Mouse (Mus musculus) stomach, embryonic 16.5 days (tissue): ENCODE data around the gene Ptprd. TPM values are rescaled to one million over a fixed set of nuclear protein-coding genes. Genes with fewer than 3 reads are reported as not detected.

Experiments used
- ATAC-seq: fragments of 200-750 bp; cut with Nextera tagmentation; 2 replicates; pipeline ENCODE4 v1.8.0; 2017; ENCODE audit warnings: moderate number of reproducible peaks, moderate TSS enrichment; ENCODE audit not compliant: insufficient read depth, low FRiP score
- H3K27ac ChIP-seq: fragments of 300-500 bp; sonication (generic); 2 replicates; pipeline ENCODE4 v1.5.1; 2014; ENCODE audit warnings: low read length
- H3K27me3 ChIP-seq: fragments of 300-500 bp; sonication (generic); 2 replicates; pipeline ENCODE4 v1.6.1; 2014; ENCODE audit warnings: low read length, control low read depth, mixed read lengths; ENCODE audit not compliant: control insufficient read depth, insufficient read depth
- H3K36me3 ChIP-seq: fragments of 300-500 bp; sonication (generic); 2 replicates; pipeline ENCODE4 v1.6.1; 2014; ENCODE audit warnings: low read length; ENCODE audit not compliant: control insufficient read depth, insufficient read depth
- H3K4me1 ChIP-seq: fragments of 300-500 bp; sonication (generic); 2 replicates; pipeline ENCODE4 v1.6.1; 2014; ENCODE audit warnings: low read length, control low read depth, mixed read lengths; ENCODE audit not compliant: control insufficient read depth, insufficient read depth
- H3K4me2 ChIP-seq: fragments of 300-500 bp; sonication (generic); 2 replicates; pipeline ENCODE4 v1.6.1; 2014; ENCODE audit warnings: low read depth, low read length, mixed read lengths
- H3K4me3 ChIP-seq: fragments of 300-500 bp; sonication (generic); replicated peaks from 2 replicates; pipeline ENCODE4 v1.5.1; 2014; ENCODE audit warnings: mild to moderate bottlenecking, low read length
- H3K9ac ChIP-seq: fragments of 300-500 bp; sonication (generic); 2 replicates; pipeline ENCODE4 v1.6.1; 2014; ENCODE audit warnings: low read length
- H3K9me3 ChIP-seq: fragments of 300-500 bp; sonication (generic); replicated peaks from 2 replicates; pipeline ENCODE4 v1.6.1; 2016; ENCODE audit warnings: low read length, control low read depth; ENCODE audit not compliant: control insufficient read depth
- WGBS: fragments of 180-500 bp; shearing (Covaris S2); extraction: QIAGEN DNeasy Blood & Tissue Kit; methylation state at CpG from one replicate; pipeline ENCODE4 v1.1.7; 2014; 5-methylcytosine and 5-hydroxymethylcytosine counted together
- polyA plus RNA-seq: library from polyadenylated mRNA; unstranded; fragments of >200 nt; fragmentation: Nextera tagmentation; extraction: Ambion mirVana; gene quantifications from 2 replicates; pipeline ENCODE4 v1.2.1, GENCODE M21; 2015

Ptprd gene
- polyA plus RNA-seq, 1 experiment from 2014 or later, result 11.0 TPM

- H3K27ac ChIP-seq, result no peak overlapping the region
- 49% methylated on average over 4 of the region's 4 CpGs for WGBS
- no peaks in the 10 kb centered on the region for H3K36me3 ChIP-seq
- no peaks in the 10 kb centered on the region for H3K9me3 ChIP-seq
- H3K4me3 ChIP-seq, result no peak overlapping the region
- H3K27me3 ChIP-seq, result no peaks in the 10 kb centered on the region
- no peak overlapping the region for H3K9ac ChIP-seq
- no peaks in the 10 kb centered on the region for H3K4me1 ChIP-seq
- no peak overlapping the region for H3K4me2 ChIP-seq
- no peak for ATAC-seq
Observed at GRCm38 (mm10) chr4:77555841-77556240, 655.9 kb downstream of the Ptprd start.

- H3K27me3 ChIP-seq, result no peaks in the 10 kb centered on the region
- no peak overlapping the region for H3K4me2 ChIP-seq
- 42% methylated on average over 4 of the region's 4 CpGs for WGBS
- no peak for ATAC-seq
- no peak overlapping the region for H3K4me3 ChIP-seq
- H3K9ac ChIP-seq, result no peak overlapping the region
- no peaks in the 10 kb centered on the region for H3K9me3 ChIP-seq
- no peak overlapping the region for H3K27ac ChIP-seq
- no peaks in the 10 kb centered on the region for H3K36me3 ChIP-seq
- H3K4me1 ChIP-seq, result no peaks in the 10 kb centered on the region
Observed at GRCm38 (mm10) chr4:77537843-77538242, 673.9 kb downstream of the Ptprd start.

GRCm38 (mm10) chr4:77537336-77537735 is 674.4 kb downstream of the Ptprd start:
- 62% methylated on average over 5 of the region's 5 CpGs for WGBS
- Histone ChIP-seq H3K36me3 (no peaks in the 10 kb centered on the region), H3K9me3 (no peaks in the 10 kb centered on the region), H3K4me2 (no peak overlapping the region), H3K4me1 (no peaks in the 10 kb centered on the region), H3K4me3 (no peak overlapping the region), H3K27ac (no peak overlapping the region), H3K9ac (no peak overlapping the region), H3K27me3 (no peaks in the 10 kb centered on the region)
- no peak for ATAC-seq

GRCm38 (mm10) chr4:77535601-77536000 is 676.2 kb downstream of the Ptprd start:
- WGBS, result 71% methylated on average over 6 of the region's 6 CpGs
- Histone ChIP-seq H3K27ac (no peak overlapping the region), H3K9ac (no peak overlapping the region), H3K27me3 (no peaks in the 10 kb centered on the region), H3K4me3 (no peak overlapping the region), H3K36me3 (no peaks in the 10 kb centered on the region), H3K9me3 (no peaks in the 10 kb centered on the region), H3K4me2 (no peak overlapping the region), H3K4me1 (no peaks in the 10 kb centered on the region)
- ATAC-seq, result no peak

GRCm38 (mm10) chr4:77534553-77534952 is 677.2 kb downstream of the Ptprd start:
- no peak overlapping the region for H3K4me2 ChIP-seq
- ATAC-seq, result no peak
- H3K9me3 ChIP-seq, result no peaks in the 10 kb centered on the region
- H3K4me1 ChIP-seq, result no peaks in the 10 kb centered on the region
- WGBS, result 85% methylated on average over 4 of the region's 4 CpGs
- no peaks in the 10 kb centered on the region for H3K36me3 ChIP-seq
- no peak overlapping the region for H3K9ac ChIP-seq
- H3K27me3 ChIP-seq, result no peaks in the 10 kb centered on the region
- H3K4me3 ChIP-seq, result no peak overlapping the region
- no peak overlapping the region for H3K27ac ChIP-seq

GRCm38 (mm10) chr4:77519166-77519565 is 692.6 kb downstream of the Ptprd start:
- Histone ChIP-seq H3K27me3 (no peaks in the 10 kb centered on the region), H3K9ac (no peak overlapping the region), H3K27ac (no peak overlapping the region), H3K4me2 (no peak overlapping the region), H3K9me3 (no peaks in the 10 kb centered on the region), H3K36me3 (no peaks in the 10 kb centered on the region), H3K4me1 (no peaks in the 10 kb centered on the region), H3K4me3 (no peak overlapping the region)
- WGBS, result 37% methylated on average over 5 of the region's 5 CpGs
- no peak; the same call in 1 of the 2 replicates for ATAC-seq

- Histone ChIP-seq H3K27me3 (no peaks in the 10 kb centered on the region), H3K4me3 (no peak overlapping the region), H3K9me3 (no peaks in the 10 kb centered on the region), H3K27ac (no peak overlapping the region), H3K9ac (no peak overlapping the region), H3K36me3 (no peaks in the 10 kb centered on the region), H3K4me1 (no peaks in the 10 kb centered on the region), H3K4me2 (no peak overlapping the region)
- 35% methylated on average over 5 of the region's 5 CpGs for WGBS
- no peak for ATAC-seq
Observed at GRCm38 (mm10) chr4:77513914-77514628, 697.7 kb downstream of the Ptprd start.

GRCm38 (mm10) chr4:77513041-77513440 is 698.7 kb downstream of the Ptprd start:
- Histone ChIP-seq H3K4me2 (no peak overlapping the region), H3K9me3 (no peaks in the 10 kb centered on the region), H3K27me3 (no peaks in the 10 kb centered on the region), H3K27ac (no peak overlapping the region), H3K4me3 (no peak overlapping the region), H3K4me1 (no peaks in the 10 kb centered on the region), H3K9ac (no peak overlapping the region), H3K36me3 (no peaks in the 10 kb centered on the region)
- ATAC-seq, result no peak
- 55% methylated on average over 3 of the region's 3 CpGs for WGBS

GRCm38 (mm10) chr4:77454049-77454448 is 757.7 kb downstream of the Ptprd start:
- no peaks in the 10 kb centered on the region for H3K36me3 ChIP-seq
- no peak overlapping the region for H3K9ac ChIP-seq
- H3K27me3 ChIP-seq, result no peaks in the 10 kb centered on the region
- ATAC-seq, result no peak
- no peak overlapping the region for H3K27ac ChIP-seq
- no peak overlapping the region for H3K4me2 ChIP-seq
- WGBS, result 73% methylated on average over 7 of the region's 7 CpGs
- H3K4me3 ChIP-seq, result no peak overlapping the region
- H3K4me1 ChIP-seq, result no peaks in the 10 kb centered on the region
- no peaks in the 10 kb centered on the region for H3K9me3 ChIP-seq
